Mouse (Mus musculus) retina, postnatal 1 day (tissue): ENCODE data around the gene Dennd4b.
"Not testable (repeated sequence)": the region's sequence is repeated elsewhere in the genome, so short reads cannot be mapped to it uniquely, and the experiment has no call there.

Source experiments
- DNase-seq: peaks from one replicate; pipeline ENCODE4 v3.0.0-alpha.2; 2012

Dennd4b gene

DNA sequence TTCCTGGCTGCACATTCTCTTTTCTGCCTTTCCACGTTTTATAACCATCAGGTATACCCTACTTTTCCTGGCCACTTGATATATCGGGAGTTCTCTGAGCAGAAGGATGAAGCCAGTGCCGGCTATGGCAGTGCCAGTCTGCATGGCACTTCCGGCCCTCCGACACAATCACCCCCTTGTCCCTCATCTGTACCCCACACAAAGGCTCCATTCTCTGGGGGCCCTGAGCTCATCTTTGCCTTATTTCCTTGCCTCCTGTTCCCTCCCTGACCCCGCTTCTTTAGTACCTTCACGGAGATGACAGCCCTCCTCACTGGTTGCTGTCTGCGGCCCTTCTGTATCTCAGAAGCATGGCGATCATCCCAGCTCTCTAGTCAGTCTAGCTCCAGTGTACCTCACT lies 15.7 kb downstream of the Dennd4b start:
- DNase-seq = no peak

GRCm38 (mm10) chr3:90284150-90284549 lies 19.2 kb downstream of the Dennd4b start:
- no peak for DNase-seq

DNA sequence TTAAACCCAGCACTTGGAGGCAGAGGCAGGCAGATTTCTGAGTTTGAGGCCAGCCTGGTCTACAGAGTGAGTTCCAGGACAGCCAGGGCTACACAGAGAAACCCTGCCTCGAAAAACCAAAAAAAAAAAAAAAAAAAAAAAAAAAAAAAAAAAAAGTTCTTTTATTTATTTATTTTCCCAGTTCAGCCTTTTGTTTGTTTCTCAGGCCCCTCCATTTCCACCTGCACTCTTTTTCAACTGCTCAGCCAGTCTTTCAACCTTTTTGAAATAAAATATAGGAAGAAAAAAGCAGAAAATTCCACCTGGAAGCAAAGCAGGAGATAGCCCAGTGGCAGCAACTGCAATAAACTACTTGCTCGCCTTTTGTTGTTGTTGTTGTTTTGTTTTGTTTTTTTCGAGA lies 24.4 kb downstream of the Dennd4b start:
- not testable (repeated sequence) for DNase-seq

GRCm38 (mm10) chr3:90290602-90291001 lies 25.6 kb downstream of the Dennd4b start:
- DNase-seq = no peak

GRCm38 (mm10) chr3:90291982-90292344 lies 27.0 kb downstream of the Dennd4b start:
- DNase-seq = no peak

GRCm38 (mm10) chr3:90292345-90293275 lies 27.6 kb downstream of the Dennd4b start, which contains the start of gene Gatad2b:
Gene Gatad2b (plus strand): TSS chr3:90293178.
- DNase-seq = peak; percentile 100

- DNase-seq = peak; percentile 84
These were observed 28.5 kb downstream of the Dennd4b start for GRCm38 (mm10) chr3:90293352-90294063.

DNA sequence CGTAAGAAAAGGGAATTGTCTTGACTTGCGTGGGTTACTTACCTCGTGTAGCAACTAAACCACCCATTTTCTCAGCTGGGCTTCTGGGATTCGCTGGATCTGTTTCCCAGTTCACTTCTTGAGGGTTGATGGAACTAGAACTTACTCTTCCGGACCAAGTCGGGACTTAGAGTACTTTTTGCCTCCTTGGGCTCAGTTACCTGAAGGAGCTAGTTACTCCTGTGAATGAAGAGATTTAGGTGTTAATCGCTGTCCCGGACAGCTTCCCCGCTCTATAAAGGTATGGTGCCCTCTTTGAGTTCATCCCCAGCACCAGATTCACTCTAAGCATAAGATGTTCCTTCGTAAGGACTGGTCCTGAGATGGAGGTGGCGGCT lies 29.1 kb downstream of the Dennd4b start:
- DNase-seq = no peak

GRCm38 (mm10) chr3:90294651-90295050 lies 29.7 kb downstream of the Dennd4b start:
- no peak for DNase-seq

DNA sequence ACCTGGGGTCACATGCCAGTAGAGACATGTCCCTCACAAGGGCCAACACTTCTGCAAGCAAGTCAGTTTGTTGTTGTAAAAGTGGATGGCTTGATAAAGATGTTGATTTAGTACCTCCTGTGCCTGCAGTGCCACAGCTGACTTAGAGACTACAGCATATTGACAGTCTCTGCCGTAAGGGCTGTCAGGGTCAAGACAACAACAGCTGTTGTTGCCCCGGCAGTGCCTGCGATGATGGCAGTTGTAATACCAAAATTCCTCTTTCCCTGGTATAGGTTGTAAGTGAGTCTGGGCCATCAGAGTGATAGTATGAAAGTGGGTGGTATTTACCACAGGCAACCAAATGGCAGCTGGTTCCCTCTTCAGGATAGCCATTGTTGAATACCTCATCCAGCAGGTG lies 40.8 kb downstream of the Dennd4b start:
- no peak for DNase-seq

GRCm38 (mm10) chr3:90309589-90309988 lies 44.6 kb downstream of the Dennd4b start:
- DNase-seq = no peak

DNA sequence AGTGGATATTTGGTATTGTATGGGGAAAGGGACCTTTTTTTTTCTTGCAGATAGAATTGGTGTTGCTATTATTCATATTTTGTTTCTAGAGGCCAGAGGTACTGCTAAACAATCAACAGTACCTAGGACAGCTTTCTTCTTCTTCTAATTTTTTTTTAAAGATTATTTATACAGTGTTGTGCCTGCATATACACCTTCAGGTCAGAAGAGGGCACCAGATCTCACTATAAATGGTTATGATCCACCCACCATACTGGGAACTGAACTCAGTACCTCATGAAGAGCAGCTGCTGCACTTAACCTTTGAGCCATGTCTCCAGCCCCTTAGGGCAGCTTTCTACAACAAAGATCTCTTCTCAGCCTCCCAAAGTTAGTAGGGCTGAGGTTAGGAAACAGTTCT lies 48.4 kb downstream of the Dennd4b start:
- DNase-seq = no peak

DNA sequence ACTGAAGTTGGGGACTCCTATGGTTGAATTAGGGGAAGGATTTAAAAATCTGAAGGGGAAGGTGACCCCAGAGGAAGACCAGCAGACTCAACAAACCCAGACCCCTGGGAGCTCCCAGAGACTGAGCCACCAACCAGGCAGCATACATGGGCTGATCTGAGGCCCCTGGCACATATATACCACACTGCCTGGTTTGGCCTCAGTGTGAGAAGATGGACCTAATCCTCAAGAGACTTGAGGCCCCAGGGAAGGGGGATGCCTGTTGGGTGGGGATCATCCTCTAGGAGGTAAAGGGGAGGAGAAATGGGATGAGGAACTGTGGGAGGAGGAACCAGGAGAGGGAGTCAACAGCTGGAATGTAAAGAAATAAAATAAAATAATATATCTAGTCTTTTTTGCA lies 49.3 kb downstream of the Dennd4b start:
- DNase-seq = no peak

DNA sequence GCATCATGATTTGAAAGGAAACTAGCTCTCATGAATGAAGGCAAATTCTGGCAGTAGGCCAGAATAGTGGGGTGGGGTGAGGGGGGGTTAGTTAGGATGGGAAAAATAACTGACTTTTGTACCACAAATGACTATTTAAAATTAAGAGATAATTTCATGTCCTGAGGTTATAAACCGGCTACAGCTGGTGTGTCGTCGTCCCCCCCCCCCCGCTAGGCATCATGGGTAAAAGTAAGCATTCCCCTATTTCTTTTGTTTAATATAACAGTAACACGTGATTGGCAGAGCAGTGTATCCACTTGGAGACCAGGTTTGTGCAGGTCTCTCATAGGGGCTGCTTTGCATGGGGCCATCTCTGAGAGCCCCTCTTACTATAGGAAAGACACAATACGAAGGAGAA lies 57.3 kb downstream of the Dennd4b start:
- DNase-seq = peak; percentile 36

GRCm38 (mm10) chr3:90323119-90323518 lies 58.1 kb downstream of the Dennd4b start:
- peak; percentile 95 for DNase-seq
